Mouse (Mus musculus): ENCODE measurements around the gene Mylip. TPM values are rescaled to one million over a fixed set of nuclear protein-coding genes. Genes with fewer than 3 reads are reported as not detected.

Mylip gene
- 2.4 and 2.6 TPM in 2 replicates for polyA plus RNA-seq (2012)

GRCm38 (mm10) chr13:45389448-45390311, at the start of gene Mylip:
Gene Mylip (plus strand): TSS chr13:45389742.
- Histone ChIP-seq H3K36me3 (ENCODE audit: control insufficient read depth) (peaks cover 42% of the 10 kb centered on the region), H3K4me3 (replicated peaks) (peak within 1 kb of the TSS; percentile 68), H3K27me3 (ENCODE audit: control insufficient read depth) (peaks cover 23% of the 10 kb centered on the region; the same call in 1 of the 2 replicates), H3K4me1 (ENCODE audit: control insufficient read depth) (peaks cover 75% of the 10 kb centered on the region), H3K9me3 (ENCODE audit: control insufficient read depth, low read length) (peaks cover 12% of the 10 kb centered on the region)
- TF ChIP-seq TAL1 (IDR thresholded peaks at IDR 0.05; ENCODE audit: low read length) (no peak), GATA1 (IDR thresholded peaks at IDR 0.05; ENCODE audit: low read length) (no peak)

- Histone ChIP-seq H3K9me3 (ENCODE audit: control insufficient read depth, low read length) (peaks cover 11% of the 10 kb centered on the region), H3K4me3 (replicated peaks) (no peak overlapping the region), H3K4me1 (ENCODE audit: control insufficient read depth) (peaks cover 10% of the 10 kb centered on the region), H3K36me3 (ENCODE audit: control insufficient read depth) (no peaks in the 10 kb centered on the region), H3K27me3 (ENCODE audit: control insufficient read depth) (peaks cover 7% of the 10 kb centered on the region; the same call in 1 of the 2 replicates)
- TF ChIP-seq TAL1 (IDR thresholded peaks at IDR 0.05; ENCODE audit: low read length): no peak
- no peak for TF ChIP-seq GATA1 (IDR thresholded peaks at IDR 0.05; ENCODE audit: low read length)
Observed at GRCm38 (mm10) chr13:45341991-45342390, 47.6 kb upstream of the Mylip start.

- no peak overlapping the region for H3K4me3 ChIP-seq (replicated peaks)
- no peak for TF ChIP-seq GATA1 (IDR thresholded peaks at IDR 0.05; ENCODE audit: low read length)
- H3K27me3 ChIP-seq (ENCODE audit: control insufficient read depth): peaks cover 13% of the 10 kb centered on the region
- H3K36me3 ChIP-seq (ENCODE audit: control insufficient read depth): no peaks in the 10 kb centered on the region
- H3K4me1 ChIP-seq (ENCODE audit: control insufficient read depth): peaks cover 10% of the 10 kb centered on the region
- H3K9me3 ChIP-seq (ENCODE audit: control insufficient read depth, low read length): peaks cover 11% of the 10 kb centered on the region
Observed at GRCm38 (mm10) chr13:45343541-45343940, 46.0 kb upstream of the Mylip start.

- no peaks in the 10 kb centered on the region for H3K36me3 ChIP-seq (ENCODE audit: control insufficient read depth)
- H3K27me3 ChIP-seq (ENCODE audit: control insufficient read depth): peaks cover 13% of the 10 kb centered on the region
- H3K4me1 ChIP-seq (ENCODE audit: control insufficient read depth): peaks cover 10% of the 10 kb centered on the region
- TF ChIP-seq GATA1 (IDR thresholded peaks at IDR 0.05; ENCODE audit: low read length): no peak
- no peak for TF ChIP-seq TAL1 (IDR thresholded peaks at IDR 0.05; ENCODE audit: low read length)
- H3K4me3 ChIP-seq (replicated peaks): no peak overlapping the region
- peaks cover 11% of the 10 kb centered on the region for H3K9me3 ChIP-seq (ENCODE audit: control insufficient read depth, low read length)
Observed at GRCm38 (mm10) chr13:45343966-45344365, 45.6 kb upstream of the Mylip start.

DNA sequence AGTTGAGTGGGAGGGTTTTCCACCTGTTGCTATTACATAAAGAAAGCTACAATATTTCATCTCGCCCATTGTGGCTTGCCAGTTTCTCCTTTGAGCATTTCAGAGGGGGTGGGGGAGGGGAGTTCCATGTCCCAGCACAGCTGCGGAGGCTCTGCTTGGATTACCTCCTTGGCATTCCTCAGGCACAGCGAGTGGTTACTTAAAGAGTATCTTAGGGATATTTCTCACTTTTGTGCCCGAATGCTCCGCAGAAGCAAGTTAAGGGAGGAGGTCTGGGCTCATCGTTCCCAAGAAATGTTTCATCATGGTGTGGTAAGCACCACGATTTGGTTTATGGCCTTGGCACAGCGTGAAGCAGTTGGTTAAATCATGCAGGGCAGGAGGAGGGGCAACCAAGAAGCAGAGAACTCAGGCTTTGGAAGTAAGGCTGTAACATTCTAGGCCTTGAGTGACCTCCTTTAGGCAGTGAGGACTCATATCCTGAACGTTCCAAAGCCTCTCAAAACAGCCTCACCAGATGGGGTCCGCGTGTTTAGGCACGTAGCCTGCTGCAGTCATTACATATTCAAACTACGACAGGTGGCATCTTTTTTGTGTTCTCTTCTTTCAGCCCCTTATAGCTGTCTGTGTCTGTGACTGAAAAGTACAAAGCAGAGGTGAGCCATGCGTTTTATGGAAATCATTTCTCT, 43.9 kb upstream of the Mylip start:
- Histone ChIP-seq H3K4me1 (ENCODE audit: control insufficient read depth) (peaks cover 10% of the 10 kb centered on the region), H3K27me3 (ENCODE audit: control insufficient read depth) (peaks cover 13% of the 10 kb centered on the region), H3K4me3 (replicated peaks) (no peak overlapping the region), H3K9me3 (ENCODE audit: control insufficient read depth, low read length) (peaks cover 11% of the 10 kb centered on the region), H3K36me3 (ENCODE audit: control insufficient read depth) (no peaks in the 10 kb centered on the region)
- TF ChIP-seq TAL1 (IDR thresholded peaks at IDR 0.05; ENCODE audit: low read length) (no peak), GATA1 (IDR thresholded peaks at IDR 0.05; ENCODE audit: low read length) (no peak)

DNA sequence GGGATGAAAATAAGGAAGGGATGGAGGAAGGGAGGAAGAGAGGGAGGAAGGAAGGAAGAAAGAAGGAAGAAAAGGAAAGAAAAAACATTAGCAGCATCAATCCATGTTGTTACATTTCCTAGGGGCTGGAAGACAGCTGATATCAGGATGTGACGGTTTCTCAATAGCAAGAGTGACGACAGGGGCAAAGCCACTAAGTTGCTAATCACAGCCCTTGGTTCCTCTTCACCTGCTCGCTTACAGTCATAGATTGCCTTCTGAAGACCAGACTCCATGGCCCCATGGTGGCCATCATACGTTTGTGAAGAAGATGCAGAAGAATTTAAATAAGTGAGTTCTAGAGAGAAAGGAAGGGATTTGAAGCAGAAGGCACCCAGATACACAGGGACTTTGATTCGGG, 38.1 kb upstream of the Mylip start:
- Histone ChIP-seq H3K9me3 (ENCODE audit: control insufficient read depth, low read length) (no peaks in the 10 kb centered on the region), H3K27me3 (ENCODE audit: control insufficient read depth) (peaks cover 8% of the 10 kb centered on the region), H3K4me1 (ENCODE audit: control insufficient read depth) (peaks cover 2% of the 10 kb centered on the region; the same call in 1 of the 2 replicates), H3K4me3 (replicated peaks) (no peak overlapping the region), H3K36me3 (ENCODE audit: control insufficient read depth) (no peaks in the 10 kb centered on the region)
- TF ChIP-seq TAL1 (IDR thresholded peaks at IDR 0.05; ENCODE audit: low read length): no peak

DNA sequence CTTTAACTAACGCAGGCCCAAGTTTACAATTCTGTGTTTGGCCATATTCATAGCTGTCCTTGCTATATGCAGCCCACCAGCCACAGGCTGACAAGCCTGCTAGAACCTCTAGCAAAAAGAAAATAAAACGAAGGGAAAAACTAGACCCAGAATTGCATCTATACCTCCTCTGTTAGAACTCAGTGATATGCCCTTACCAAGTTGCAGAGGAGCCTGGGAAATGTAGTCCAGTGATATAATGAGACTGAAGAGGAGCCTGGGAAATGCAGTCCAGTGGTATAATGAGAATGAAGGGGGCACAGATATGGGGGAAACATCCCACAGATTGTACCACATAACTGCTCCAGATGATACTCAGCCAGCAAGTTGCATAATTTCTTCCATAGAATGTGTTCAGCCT, 34.7 kb upstream of the Mylip start:
- H3K4me1 ChIP-seq (ENCODE audit: control insufficient read depth): peaks cover 5% of the 10 kb centered on the region
- H3K9me3 ChIP-seq (ENCODE audit: control insufficient read depth, low read length): no peaks in the 10 kb centered on the region
- H3K4me3 ChIP-seq (replicated peaks): no peak overlapping the region

DNA sequence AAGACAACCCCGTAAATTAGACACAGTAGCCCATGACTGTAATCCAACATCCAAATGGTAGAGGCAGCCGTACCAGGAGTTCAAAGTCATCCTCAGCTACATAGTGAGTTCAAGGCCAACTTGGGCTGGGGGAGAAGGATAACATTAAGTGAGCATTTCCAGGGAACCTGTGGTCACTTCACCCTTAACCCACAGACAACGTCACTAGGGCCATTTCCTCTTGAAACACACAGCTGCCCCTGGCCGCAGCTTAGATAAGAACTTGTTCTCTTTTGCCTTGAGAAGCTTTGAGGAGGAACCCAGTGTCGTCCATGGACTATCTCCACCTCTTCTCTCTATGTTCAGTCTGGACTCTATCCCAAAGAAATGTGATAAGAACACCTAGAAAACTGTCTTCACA, 31.3 kb upstream of the Mylip start:
- H3K4me3 ChIP-seq (replicated peaks): no peak overlapping the region
- TF ChIP-seq TAL1 (IDR thresholded peaks at IDR 0.05; ENCODE audit: low read length): no peak
- no peak for TF ChIP-seq GATA1 (IDR thresholded peaks at IDR 0.05; ENCODE audit: low read length)
- peaks cover 5% of the 10 kb centered on the region for H3K4me1 ChIP-seq (ENCODE audit: control insufficient read depth)
- H3K36me3 ChIP-seq (ENCODE audit: control insufficient read depth): no peaks in the 10 kb centered on the region
- peaks cover 5% of the 10 kb centered on the region; the same call in 1 of the 2 replicates for H3K27me3 ChIP-seq (ENCODE audit: control insufficient read depth)
- H3K9me3 ChIP-seq (ENCODE audit: control insufficient read depth, low read length): no peaks in the 10 kb centered on the region

More for the DNA sequence above, 34.7 kb upstream of the Mylip start:
- TF ChIP-seq TAL1 (IDR thresholded peaks at IDR 0.05; ENCODE audit: low read length) (no peak), GATA1 (IDR thresholded peaks at IDR 0.05; ENCODE audit: low read length) (no peak)
- Histone ChIP-seq H3K27me3 (ENCODE audit: control insufficient read depth) (peaks cover 3% of the 10 kb centered on the region; the same call in 1 of the 2 replicates), H3K36me3 (ENCODE audit: control insufficient read depth) (no peaks in the 10 kb centered on the region)

- no peaks in the 10 kb centered on the region for H3K9me3 ChIP-seq (ENCODE audit: control insufficient read depth, low read length)
- peaks cover 6% of the 10 kb centered on the region; the same call in 1 of the 2 replicates for H3K27me3 ChIP-seq (ENCODE audit: control insufficient read depth)
- TF ChIP-seq TAL1 (IDR thresholded peaks at IDR 0.05; ENCODE audit: low read length) (no peak), GATA1 (IDR thresholded peaks at IDR 0.05; ENCODE audit: low read length) (no peak)
- H3K36me3 ChIP-seq (ENCODE audit: control insufficient read depth): no peaks in the 10 kb centered on the region
- H3K4me3 ChIP-seq (replicated peaks): no peak overlapping the region
- peaks cover 5% of the 10 kb centered on the region for H3K4me1 ChIP-seq (ENCODE audit: control insufficient read depth)
Observed at GRCm38 (mm10) chr13:45358676-45359323, 30.7 kb upstream of the Mylip start.

Measured in erythroblast, embryonic 14.5 days (primary cell).